Mouse (Mus musculus) lung, postnatal 25 days (tissue): ENCODE data around the gene Vps35l.

Experiments
- DNase-seq: peaks from one replicate; pipeline ENCODE4 v3.0.0; 2022; ENCODE audit warnings: low spot score

The Vps35l gene

GRCm38 (mm10) chr7:118821356-118821755 is 81.3 kb downstream of the Vps35l start:
- peak; percentile 39 for DNase-seq

- DNase-seq: no peak
Observed at GRCm38 (mm10) chr7:118821887-118822556, 82.0 kb downstream of the Vps35l start.

GRCm38 (mm10) chr7:118824451-118824850 is 84.4 kb downstream of the Vps35l start:
- no peak for DNase-seq

GRCm38 (mm10) chr7:118827975-118828416 is 88.0 kb downstream of the Vps35l start:
- peak; percentile 20 for DNase-seq

- DNase-seq: no peak
Observed at GRCm38 (mm10) chr7:118837901-118838300, 97.9 kb downstream of the Vps35l start.

GRCm38 (mm10) chr7:118841030-118841745 is 101.2 kb downstream of the Vps35l start:
- no peak for DNase-seq

GRCm38 (mm10) chr7:118841796-118842195 is 101.8 kb downstream of the Vps35l start:
- DNase-seq: no peak

- DNase-seq: no peak
Observed at GRCm38 (mm10) chr7:118842938-118843337, 102.9 kb downstream of the Vps35l start.

GRCm38 (mm10) chr7:118845141-118845540 is 105.1 kb downstream of the Vps35l start:
- no peak for DNase-seq

- peak; percentile 50 for DNase-seq
Observed at GRCm38 (mm10) chr7:118846329-118846728, 106.3 kb downstream of the Vps35l start.

- DNase-seq: peak; percentile 67
Observed at GRCm38 (mm10) chr7:118848796-118849195, 108.8 kb downstream of the Vps35l start.

GRCm38 (mm10) chr7:118849543-118850250 is 109.7 kb downstream of the Vps35l start:
- no peak for DNase-seq

- DNase-seq: no peak
Observed at GRCm38 (mm10) chr7:118850676-118851290, 110.8 kb downstream of the Vps35l start.

GRCm38 (mm10) chr7:118851571-118851970 is 111.5 kb downstream of the Vps35l start:
- peak; percentile 32 for DNase-seq

- DNase-seq: no peak
Observed at GRCm38 (mm10) chr7:118852611-118853010, 112.6 kb downstream of the Vps35l start.

- no peak for DNase-seq
Observed at GRCm38 (mm10) chr7:118854606-118855005, 114.6 kb downstream of the Vps35l start.

- peak; percentile 91 for DNase-seq
Observed at GRCm38 (mm10) chr7:118855171-118855876, 115.3 kb downstream of the Vps35l start, which contains the start of gene Iqck. Gene Iqck, plus strand, starts transcription at chr7:118855752.

- DNase-seq: no peak
Observed at GRCm38 (mm10) chr7:118855877-118856304, 115.9 kb downstream of the Vps35l start, which contains the start of gene Knop1. Gene Knop1, minus strand, starts transcription at chr7:118856254.

- DNase-seq: no peak
Observed at GRCm38 (mm10) chr7:118858640-118859039, 118.6 kb downstream of the Vps35l start.

- DNase-seq: no peak
Observed at GRCm38 (mm10) chr7:118865362-118865761, 125.3 kb downstream of the Vps35l start.

- DNase-seq: no peak
Observed at GRCm38 (mm10) chr7:118879466-118880029, 139.5 kb downstream of the Vps35l start.
